In the genomic region with DNA sequence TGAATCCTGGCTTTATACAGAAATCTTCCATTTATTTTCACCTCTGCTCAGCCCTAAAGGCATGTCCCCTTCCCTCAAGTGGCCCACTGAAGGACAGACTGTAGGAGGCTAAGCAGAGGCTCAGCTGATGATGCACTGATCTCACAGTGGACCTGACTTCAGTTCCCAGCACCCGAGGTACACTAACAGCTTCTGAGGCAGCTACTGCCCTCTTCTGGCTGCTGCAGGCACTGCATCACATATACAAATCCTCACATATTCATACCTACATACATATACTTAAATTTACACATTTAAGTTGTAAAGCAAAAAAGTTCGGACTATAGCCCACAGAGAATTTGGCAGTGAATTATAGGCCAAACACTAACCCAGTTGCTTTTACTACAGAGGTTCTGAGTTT, we compare ENCODE assay signal across 21 mouse cellular contexts. TPM values are rescaled to one million over a fixed set of nuclear protein-coding genes. Genes with fewer than 3 reads are reported as not detected.
A peak's percentile ranks its signal among the peaks of the same experiment; 100 is the strongest.
DNase-seq lines count a peak whose midpoint lies in the region; TF ChIP-seq lines count a peak whose summit lies in the region.
"Had no signal": no experiment of that assay in that cellular context is flagged by ENCODE, and none has a peak within 500 bp of the region (broad histone marks: within the 10 kb centered on the region; RNA-seq: fewer than 3 reads in every experiment).

No protein-coding gene starts in this region.

- H3K27me3 ChIP-seq in heart, adult 2 months (ENCODE audit: control insufficient read depth, insufficient read depth, low read length), result no peaks in the 10 kb centered on the region
- H3K27me3 ChIP-seq in CH12.LX (replicated peaks), result no peaks in the 10 kb centered on the region
- H3K27me3 ChIP-seq: limb, embryonic 15.5 days had no signal

- TF ChIP-seq RAD21 in CH12.LX (IDR thresholded peaks at IDR 0.05; ENCODE audit: low read depth, low read length), result peak; percentile 17

- intact Hi-C loops in heart, adult 2 months (cut with DNase I), result no loop called here

- no peak for TF ChIP-seq EP300 in heart, adult 2 months (IDR thresholded peaks at IDR 0.05; ENCODE audit: insufficient read depth, low read depth, low read length)
- TF ChIP-seq EP300 in CH12.LX (IDR thresholded peaks at IDR 0.05; ENCODE audit: low read length), result no peak

- H3K9ac ChIP-seq in heart, adult 2 months (ENCODE audit: low read depth, low read length), result no peak overlapping the region
- no peak overlapping the region for H3K9ac ChIP-seq in CH12.LX (ENCODE audit: insufficient read depth, low read depth)
- H3K9ac ChIP-seq: limb, embryonic 15.5 days had no signal

- H3K79me2 ChIP-seq in heart, adult 2 months (replicated peaks; ENCODE audit: control insufficient read depth, insufficient read depth, low read length), result no peaks in the 10 kb centered on the region
- H3K79me2 ChIP-seq in CH12.LX (replicated peaks; ENCODE audit: control insufficient read depth, extremely low read depth, insufficient read depth, poor library complexity, severe bottlenecking), result peaks cover 7% of the 10 kb centered on the region

- DNase-seq in heart, adult 2 months, result no peak
- no peak for DNase-seq in heart, adult 18-20 months
- no peak for DNase-seq in lung, adult 2 months
- no peak for DNase-seq in lung, postnatal 25 days (ENCODE audit: low spot score)
- DNase-seq in CH12.LX (ENCODE audit: extremely low read depth) (no peak), R1 (ENCODE audit: low read depth, low spot score) (peak; percentile 53)
- DNase-seq in spleen, postnatal 10 days (ENCODE audit: low spot score in 2 of 2), result no peak
- no peak for DNase-seq in cerebellum, adult 9-11 months
- DNase-seq: cerebellum, postnatal 36 days; gastrocnemius, postnatal 36 days; layer of hippocampus, adult 9-11 months; lung, postnatal 36 days; midbrain, embryonic 14.5 days; right cerebral cortex, adult 18-20 months had no signal

- no peak overlapping the region for H3K4me3 ChIP-seq in heart, adult 2 months
- H3K4me3 ChIP-seq in lung, adult 2 months (replicated peaks; ENCODE audit: extremely low read depth, low read depth, low read length), result no peak overlapping the region
- H3K4me3 ChIP-seq in CH12.LX (replicated peaks in 1 of 3; ENCODE audit: low read depth in 2 of 3, low read length in 2 of 3, poor library complexity in 1 of 3), result no peak overlapping the region
- H3K4me3 ChIP-seq: limb, embryonic 15.5 days had no signal

- H3K4me1 ChIP-seq in heart, adult 2 months (ENCODE audit: control insufficient read depth, insufficient read depth, low read length), result no peaks in the 10 kb centered on the region
- no peaks in the 10 kb centered on the region for H3K4me1 ChIP-seq in lung, adult 2 months (ENCODE audit: control insufficient read depth, insufficient read depth, low read length)
- H3K4me1 ChIP-seq in CH12.LX (ENCODE audit: control insufficient read depth in 1 of 2, insufficient read depth in 2 of 2), result peaks cover 3 to 33% of the 10 kb centered on the region in 2 experiments; a peak in 3 of 4 replicates

- peak; percentile 52 for TF ChIP-seq CTCF in heart, adult 2 months (IDR thresholded peaks at IDR 0.05)
- TF ChIP-seq CTCF in lung, adult 2 months (IDR thresholded peaks at IDR 0.05; ENCODE audit: insufficient read depth, low read length), result peak; percentile 29; the same call in 1 of the 2 replicates
- TF ChIP-seq CTCF in CH12.LX (conservative IDR thresholded peaks at IDR 0.05 in 1 of 2, IDR thresholded peaks at IDR 0.05 in 1 of 2; ENCODE audit: low read depth in 2 of 2, low read length in 2 of 2), result peak; percentile 21 to 39; a peak in 2 of 4 replicates

- 89% methylated on average over 2 of the region's 2 CpGs for WGBS in heart, adult 2 months
- 89% methylated on average over 2 of the region's 2 CpGs for WGBS in lung, adult 2 months

- H3K9me3 ChIP-seq in CH12.LX (replicated peaks; ENCODE audit: low read length), result peaks cover 15% of the 10 kb centered on the region
- H3K9me3 ChIP-seq: limb, embryonic 15.5 days had no signal

- no peak overlapping the region for H3K4me2 ChIP-seq in CH12.LX (ENCODE audit: insufficient read depth, low read depth, poor library complexity, severe bottlenecking)
- H3K4me2 ChIP-seq: limb, embryonic 15.5 days had no signal

- no peaks in the 10 kb centered on the region for H3K36me3 ChIP-seq in heart, adult 2 months (ENCODE audit: control insufficient read depth, insufficient read depth, low read length)
- H3K36me3 ChIP-seq in CH12.LX (replicated peaks in 1 of 2; ENCODE audit: control insufficient read depth in 1 of 2, insufficient read depth in 1 of 2, low read length in 1 of 2), result peaks cover 30 to 57% of the 10 kb centered on the region in 2 experiments
- H3K36me3 ChIP-seq: limb, embryonic 15.5 days had no signal

- no peak for TF ChIP-seq POLR2A in heart, adult 2 months (IDR thresholded peaks at IDR 0.05; ENCODE audit: insufficient read depth, low read depth, low read length)
- TF ChIP-seq POLR2A in lung, adult 2 months (IDR thresholded peaks at IDR 0.05; ENCODE audit: borderline replicate concordance, extremely low read depth, low read depth, low read length), result no peak
- no peak for TF ChIP-seq POLR2A in CH12.LX (IDR thresholded peaks at IDR 0.05; ENCODE audit: low read depth, low read length)

- dilution Hi-C loops in CH12.LX (cut with MboI; ENCODE audit: extremely low pct_ligation_motif_present, extremely low pct_unique_long_range_greater_than_20kb, low sequenced_read_pairs), result no loop called here

- in situ Hi-C loops in CH12.LX (cut with MboI; ENCODE audit: low pct_ligation_motif_present, low pct_unique_long_range_greater_than_20kb, low sequenced_read_pairs), result no loop called here

- no peak overlapping the region for H3K27ac ChIP-seq in heart, adult 2 months
- H3K27ac ChIP-seq in CH12.LX (ENCODE audit: insufficient read depth, low read depth), result no peak overlapping the region
- H3K27ac ChIP-seq: kidney, postnatal 0 days; limb, embryonic 15.5 days had no signal

TF ChIP-seq in CH12.LX, 34 proteins besides CTCF, POLR2A, EP300 and RAD21:
- TF ChIP-seq MAZ (IDR thresholded peaks at IDR 0.05; ENCODE audit: low read depth, low read length), result no peak
- no peak for TF ChIP-seq MAX (IDR thresholded peaks at IDR 0.05; ENCODE audit: low read length)
- TF ChIP-seq CHD1 (IDR thresholded peaks at IDR 0.05; ENCODE audit: low read depth, low read length), result no peak
- no peak for TF ChIP-seq JUN (IDR thresholded peaks at IDR 0.05; ENCODE audit: insufficient read depth, low read depth, low read length)
- TF ChIP-seq POLR2AphosphoS2 (IDR thresholded peaks at IDR 0.05; ENCODE audit: low read depth, low read length), result no peak
- TF ChIP-seq ZKSCAN1 (IDR thresholded peaks at IDR 0.05; ENCODE audit: borderline replicate concordance, low read depth, low read length), result no peak
- peak; percentile 15; the same call in 1 of the 2 replicates for TF ChIP-seq SMC3 (IDR thresholded peaks at IDR 0.05; ENCODE audit: low read depth, low read length)
- no peak for TF ChIP-seq GABPA (IDR thresholded peaks at IDR 0.05; ENCODE audit: insufficient replicate concordance, low read depth, low read length)

RNA-seq across cellular contexts. Expression of a gene that starts 20.0 kb away (rescaled TPM):
- total RNA-seq in heart, adult 2 months (2021), result not detected
- not detected in 2 replicates for polyA plus RNA-seq in heart, adult 2 months (2012; rRNA removed)
- not detected for total RNA-seq in heart, adult 18-20 months (2021)
- polyA plus RNA-seq in lung, adult 2 months (2012; rRNA removed), result not detected in 2 replicates
- total RNA-seq in CH12.LX (2012; rRNA removed) (0.13 TPM in 1 of 2 replicates, not detected in the other), CH12.LX (2014; rRNA removed) (not detected in 2 replicates)
- not detected in 2 replicates for polyA plus RNA-seq in CH12.LX (2012; ENCODE audit: insufficient read length, low read depth)
- total RNA-seq: gastrocnemius, postnatal 36 days; hematopoietic stem cell, adult 5-6 weeks; left cerebral cortex, postnatal 14 days had no signal
- polyA plus RNA-seq: embryonic facial prominence, embryonic 11.5 days; heart, embryonic 14.5 days; inflammation-experienced regulatory T-cells, adult 6 months; kidney, postnatal 0 days; limb, embryonic 15.5 days; midbrain, embryonic 14.5 days had no signal

RNA-seq across cellular contexts. Expression of a gene that starts 50.0 kb away (rescaled TPM):
- 10 to 100 TPM; 19.9 to 20.1 TPM for total RNA-seq in heart, adult 2 months (2021)
- polyA plus RNA-seq in heart, adult 2 months (2012; rRNA removed), result 17.4 and 21.8 TPM in 2 replicates
- 10 to 100 TPM; 24.6 to 26.4 TPM for total RNA-seq in heart, adult 18-20 months (2021)
- 15.3 and 27.0 TPM in 2 replicates for polyA plus RNA-seq in lung, adult 2 months (2012; rRNA removed)
- total RNA-seq in CH12.LX (2012; rRNA removed) (27.5 and 40.3 TPM in 2 replicates), CH12.LX (2014; rRNA removed) (30.2 and 32.9 TPM in 2 replicates)
- polyA plus RNA-seq in CH12.LX (2012; ENCODE audit: insufficient read length, low read depth), result 40.2 and 44.7 TPM in 2 replicates
